Mouse (Mus musculus) layer of hippocampus, adult 11-12 months (tissue): Measurements from ENCODE around the gene Prdm1.

Experiments
- DNase-seq: peaks from one replicate; pipeline ENCODE4 v3.0.0; 2022; ENCODE audit warnings: low spot score

The Prdm1 gene

DNA sequence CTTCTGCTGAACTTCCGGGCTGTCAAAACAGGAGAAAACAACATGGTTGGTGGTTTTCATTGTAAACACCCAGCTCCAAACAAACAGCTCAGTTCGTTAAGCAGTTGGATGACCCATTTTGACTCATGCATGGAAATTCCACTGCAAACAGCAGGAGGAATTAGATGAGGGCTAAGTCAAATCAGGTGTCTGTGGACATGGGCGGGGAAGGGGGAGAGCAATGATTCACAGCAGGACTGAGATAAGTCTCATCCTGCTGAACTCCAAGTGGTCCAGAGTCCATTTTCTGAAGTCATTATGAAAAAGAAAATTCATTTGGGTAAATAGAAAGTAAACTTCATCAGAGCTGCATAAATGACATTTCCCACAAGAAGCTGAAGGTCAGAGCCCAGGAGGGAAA, 108.1 kb downstream of the Prdm1 start:
- no peak for DNase-seq

- no peak for DNase-seq
Measured at GRCm38 (mm10) chr10:44418901-44419300, 109.4 kb downstream of the Prdm1 start.

DNA sequence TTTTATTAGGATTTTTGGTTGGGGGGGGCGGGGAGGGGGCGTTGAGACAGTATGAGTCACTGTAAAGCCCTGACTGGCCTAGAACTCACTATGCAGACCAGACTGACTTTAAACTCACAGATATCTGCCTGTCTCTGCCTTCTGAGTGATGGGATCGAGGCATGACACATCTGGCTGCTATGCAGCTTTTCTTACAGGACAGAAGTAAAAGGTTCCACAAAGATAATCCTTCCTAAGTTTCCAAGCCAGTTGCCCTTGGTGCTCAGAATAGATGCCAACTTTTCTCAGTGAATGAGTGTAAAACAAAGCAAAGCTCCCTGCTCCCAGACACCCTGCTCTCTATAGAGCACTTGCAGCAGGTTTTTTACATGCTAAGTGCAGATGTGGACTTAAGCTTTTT, 112.7 kb downstream of the Prdm1 start:
- DNase-seq: no peak

- no peak for DNase-seq
Measured at GRCm38 (mm10) chr10:44409958-44410357, 118.3 kb downstream of the Prdm1 start.

DNA sequence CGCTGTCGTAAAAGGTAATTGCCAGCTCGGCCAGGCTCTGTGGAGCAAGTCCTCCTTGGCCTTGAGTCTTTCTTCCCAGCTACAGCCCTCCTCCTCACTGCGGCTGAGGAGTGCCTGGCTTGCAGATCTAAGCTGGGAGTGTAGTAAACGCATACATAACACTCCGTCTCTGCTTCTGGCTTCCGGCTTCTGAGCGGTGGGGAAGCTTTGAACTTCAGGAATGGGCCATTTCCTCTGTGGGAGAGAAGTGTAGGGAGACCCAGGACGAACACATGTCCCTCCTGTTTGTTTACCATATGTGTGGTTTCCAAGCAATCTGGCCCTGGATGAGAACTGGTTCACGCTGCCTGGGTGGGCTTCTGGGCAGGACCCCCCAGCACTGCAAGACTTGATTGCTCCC, 119.2 kb downstream of the Prdm1 start:
- no peak for DNase-seq

DNA sequence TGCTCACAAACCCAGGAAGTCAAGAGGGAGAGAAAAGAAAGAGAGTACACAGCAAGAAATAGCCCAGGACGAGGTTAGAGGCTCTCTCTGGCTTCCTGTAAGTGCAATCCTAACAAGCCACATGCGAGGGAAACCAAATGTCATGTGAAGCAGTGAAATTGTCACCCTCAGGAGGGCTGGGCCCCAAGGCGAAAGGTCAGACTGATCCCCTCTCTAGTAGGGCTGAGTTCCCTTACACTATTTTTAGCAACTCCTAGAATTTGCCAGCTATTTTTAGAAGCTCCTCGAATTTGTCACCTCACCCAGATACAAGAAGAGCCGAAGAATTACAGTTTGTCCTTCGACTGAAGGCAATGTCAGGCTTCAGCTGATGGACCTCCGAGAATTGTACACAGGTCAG, 124.9 kb downstream of the Prdm1 start:
- no peak for DNase-seq

GRCm38 (mm10) chr10:44401600-44401999, 126.7 kb downstream of the Prdm1 start:
- no peak for DNase-seq

DNA sequence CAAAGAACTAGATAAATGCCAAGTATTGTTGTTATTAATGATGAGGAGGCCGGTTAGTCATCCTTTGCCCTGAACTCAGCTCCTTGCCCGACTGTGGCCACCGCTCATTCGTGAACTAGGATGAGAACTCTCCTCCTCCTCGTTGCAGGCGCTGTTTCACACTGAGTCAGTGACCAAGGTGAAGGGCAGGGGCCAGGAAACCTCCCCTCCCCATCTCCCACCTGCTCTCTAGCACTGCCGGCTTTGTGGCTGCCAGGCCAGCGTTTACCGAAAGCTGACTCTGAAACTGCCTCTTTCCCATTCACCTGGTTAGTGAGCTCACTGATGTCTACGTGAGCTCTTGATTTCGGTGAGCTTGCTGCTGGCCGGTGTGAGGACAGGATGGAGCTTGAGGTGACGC, 127.7 kb downstream of the Prdm1 start:
- no peak for DNase-seq

- DNase-seq: no peak
Measured at GRCm38 (mm10) chr10:44400119-44400518, 128.2 kb downstream of the Prdm1 start.

GRCm38 (mm10) chr10:44392855-44393254, 135.4 kb downstream of the Prdm1 start:
- no peak for DNase-seq

- no peak for DNase-seq
Measured at GRCm38 (mm10) chr10:44391509-44392290, 136.6 kb downstream of the Prdm1 start.

DNA sequence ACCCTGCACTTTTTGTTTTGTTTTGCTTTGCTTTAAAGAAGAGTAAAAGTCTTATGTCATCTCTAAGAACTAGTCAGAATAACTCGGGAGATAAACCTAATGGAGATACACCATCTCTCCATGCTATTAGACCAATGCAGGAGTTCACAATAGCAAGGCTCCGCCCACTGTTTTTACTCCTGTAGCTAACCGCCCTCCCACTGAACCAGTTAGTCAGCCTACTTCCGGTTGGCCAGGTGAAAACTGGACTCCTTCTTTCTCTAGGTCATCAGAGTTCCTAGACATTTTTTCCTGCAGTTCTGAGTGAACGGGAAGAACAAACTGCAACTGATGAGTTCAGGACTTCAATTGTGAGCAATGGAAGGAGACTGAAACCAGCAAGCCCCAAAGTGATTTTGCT, 138.0 kb downstream of the Prdm1 start:
- DNase-seq: no peak

DNA sequence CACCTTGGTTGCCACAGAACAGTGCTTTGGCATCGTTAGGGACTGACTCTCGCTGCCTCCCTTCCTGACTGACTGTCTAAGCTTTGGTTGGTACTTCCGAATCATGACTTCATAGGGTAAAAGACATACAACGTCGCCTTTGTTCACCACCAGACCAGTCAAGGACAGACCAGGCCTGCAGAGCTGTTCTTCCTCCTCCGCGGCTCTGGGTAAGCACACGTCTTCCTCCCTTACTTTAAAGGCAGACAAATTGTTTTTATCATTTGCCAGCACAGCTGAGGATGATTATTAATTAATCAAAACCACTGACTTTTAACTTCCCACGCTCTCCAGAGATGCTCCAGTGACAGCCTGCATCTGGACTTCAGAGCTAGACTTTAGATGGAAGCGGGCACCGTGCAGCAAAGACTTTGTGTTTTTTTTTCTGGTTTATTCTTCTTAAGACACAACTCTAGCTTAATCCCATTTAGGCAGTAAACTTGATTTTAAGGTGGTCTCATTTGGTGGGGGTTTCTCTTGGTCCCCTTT, 139.5 kb downstream of the Prdm1 start:
- DNase-seq: no peak
